Mouse (Mus musculus): ENCODE measurements around the gene Nf1.

Gene Nf1

GRCm38 (mm10) chr11:79591591-79591975 lies 252.1 kb downstream of the Nf1 start:
- peak; percentile 67 for DNase-seq

- no peak for DNase-seq
Observed at GRCm38 (mm10) chr11:79593495-79593894, 254.0 kb downstream of the Nf1 start.

GRCm38 (mm10) chr11:79610454-79610853 lies 271.0 kb downstream of the Nf1 start:
- DNase-seq, result no peak

DNA sequence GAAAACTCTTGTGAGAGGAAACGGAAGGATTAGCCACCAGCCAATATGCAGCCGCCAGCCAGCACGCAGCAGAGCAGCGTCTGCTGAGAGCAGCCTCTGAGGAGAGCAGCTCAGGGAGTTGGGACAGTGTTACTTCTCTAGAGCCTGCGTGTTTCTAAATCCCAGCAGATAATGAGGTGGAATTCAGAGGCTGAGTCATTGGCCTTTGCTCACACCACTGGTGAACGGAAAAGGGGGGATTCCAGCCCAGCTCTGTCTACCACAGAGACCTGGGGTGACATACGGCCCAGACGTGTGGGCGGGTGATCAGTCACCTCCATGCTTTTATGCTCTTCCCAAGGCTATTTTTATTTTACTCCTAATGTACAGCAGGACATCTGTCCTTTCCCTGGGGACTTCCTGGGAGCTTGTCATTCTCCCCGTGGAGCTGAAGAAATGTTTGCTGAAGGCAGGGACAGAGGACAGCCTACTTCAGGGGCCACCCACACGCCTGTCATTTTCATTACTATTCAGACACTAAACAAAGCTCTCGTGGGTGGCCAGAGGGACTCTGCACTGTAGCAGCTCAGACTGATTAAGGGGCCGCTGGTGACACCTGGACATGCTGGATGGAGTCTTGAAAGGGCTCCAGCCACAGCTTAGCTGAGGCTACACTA lies 271.6 kb downstream of the Nf1 start:
- DNase-seq, result peak; percentile 35

DNA sequence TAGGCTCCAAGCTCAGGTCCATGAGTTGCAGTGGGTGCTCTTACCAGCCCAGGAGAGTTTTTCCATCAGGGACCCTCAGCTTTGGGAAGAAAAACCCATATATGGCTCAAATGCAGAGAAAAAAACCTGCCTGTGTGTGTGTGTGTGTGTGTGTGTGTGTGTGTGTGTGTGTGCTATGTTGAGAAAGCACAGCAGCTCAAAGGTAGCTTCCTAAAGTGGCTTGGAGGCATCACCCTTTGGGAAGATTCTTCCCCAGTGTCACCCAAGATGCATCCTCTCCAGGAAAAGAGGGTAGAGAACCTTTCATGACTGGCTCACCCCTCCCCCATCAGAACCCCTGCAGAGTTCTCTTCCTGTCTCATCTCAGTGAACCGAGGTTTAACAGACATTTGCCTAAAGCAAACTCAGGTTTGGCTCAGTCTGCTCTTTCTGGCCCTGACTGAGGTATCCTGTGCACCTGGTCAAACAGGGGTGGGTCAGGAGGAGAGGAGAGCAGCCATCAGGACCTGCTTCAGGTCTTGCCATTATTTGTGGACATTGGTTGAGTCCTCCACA lies 272.6 kb downstream of the Nf1 start:
- no peak for DNase-seq

DNA sequence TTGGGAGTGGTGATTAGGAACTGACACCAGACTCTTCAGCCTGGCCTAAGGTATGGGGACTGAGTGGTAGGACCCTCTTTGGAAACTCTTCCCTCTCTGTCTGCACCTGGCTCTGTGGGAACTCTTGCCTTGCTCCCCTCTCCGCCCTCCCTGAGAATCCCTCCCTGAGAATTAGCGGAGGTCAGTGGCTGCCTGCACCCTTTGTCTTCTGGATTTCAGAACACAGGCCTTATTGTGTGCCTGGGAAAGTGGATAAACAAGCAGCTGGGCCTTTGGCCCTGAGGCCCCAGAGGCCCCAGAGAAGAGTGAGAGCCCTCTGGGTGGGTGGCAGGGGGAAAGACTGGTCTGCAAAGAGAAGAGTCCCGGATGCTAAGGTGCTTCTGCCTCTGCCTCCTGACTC lies 273.6 kb downstream of the Nf1 start:
- no peak for DNase-seq

- DNase-seq, result no peak
Observed at GRCm38 (mm10) chr11:79613711-79614110, 274.2 kb downstream of the Nf1 start.

GRCm38 (mm10) chr11:79614880-79615279 lies 275.4 kb downstream of the Nf1 start:
- no peak for DNase-seq

DNA sequence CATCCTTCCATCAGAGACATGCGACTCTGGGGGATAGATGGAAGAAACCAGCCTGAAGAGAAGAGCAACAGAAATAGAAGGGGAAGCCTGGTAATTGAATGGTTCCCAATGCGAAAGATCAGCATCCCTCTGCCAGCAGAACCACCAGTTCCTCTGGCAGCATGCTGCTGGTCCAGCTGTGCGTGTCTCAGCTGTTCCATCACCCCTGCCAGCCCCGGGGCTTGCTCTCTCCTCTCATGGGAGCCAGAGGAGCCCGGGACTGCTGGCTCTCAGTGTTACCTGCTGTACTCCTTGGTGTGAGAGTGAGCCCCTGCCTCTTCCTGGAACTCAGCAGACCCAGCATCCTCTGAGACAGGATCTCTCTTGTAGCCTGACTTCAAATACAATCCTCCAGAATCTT lies 276.4 kb downstream of the Nf1 start:
- no peak for DNase-seq

GRCm38 (mm10) chr11:79617991-79618390 lies 278.5 kb downstream of the Nf1 start:
- DNase-seq, result no peak

- DNase-seq, result no peak
Observed at GRCm38 (mm10) chr11:79623029-79623428, 283.5 kb downstream of the Nf1 start.

GRCm38 (mm10) chr11:79624801-79625302 lies 285.4 kb downstream of the Nf1 start:
- peak; percentile 81 for DNase-seq

GRCm38 (mm10) chr11:79628716-79629115 lies 289.2 kb downstream of the Nf1 start:
- no peak for DNase-seq

DNA sequence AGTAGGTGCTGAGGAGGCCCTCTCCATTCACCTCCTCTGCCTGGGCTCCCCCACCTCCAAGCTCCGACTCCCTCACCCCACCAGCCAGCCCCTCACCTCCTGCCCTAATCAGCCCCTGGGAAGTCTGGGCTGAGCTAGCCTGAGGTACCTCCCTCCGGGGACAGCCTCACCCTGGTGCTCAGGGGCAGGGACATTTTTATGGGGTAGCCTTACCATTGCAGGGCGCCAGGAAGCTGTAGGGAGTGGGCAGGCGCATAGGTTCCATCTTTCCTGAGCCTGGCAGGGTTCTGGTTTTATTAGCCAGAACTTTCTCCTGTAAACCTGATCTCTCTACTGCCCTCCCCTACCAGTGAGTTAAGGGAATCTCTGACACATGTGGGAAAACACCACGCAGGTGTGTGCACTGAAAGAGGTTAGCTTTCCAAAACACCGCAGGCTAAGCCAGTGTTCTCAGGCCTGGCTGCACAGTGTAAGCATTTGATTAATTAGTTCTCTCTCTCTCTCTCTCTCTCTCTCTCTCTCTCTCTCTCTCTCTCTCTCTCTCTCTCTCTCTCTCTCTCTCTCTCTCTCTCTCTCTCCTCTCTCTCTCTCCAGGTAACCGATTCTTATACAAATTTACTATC lies 290.4 kb downstream of the Nf1 start:
- DNase-seq, result no peak

GRCm38 (mm10) chr11:79630521-79630920 lies 291.0 kb downstream of the Nf1 start:
- DNase-seq, result no peak
